Mouse (Mus musculus) c-Kit-positive CD71-positive TER-119-negative erythroid progenitor cells, embryonic 14.5 days (primary cell): Measurements from ENCODE around the gene Ttll13.

Experiments used
- DNase-seq: peaks from one replicate; pipeline ENCODE4 v3.0.0-alpha.2; 2013; ENCODE audit warnings: low read depth

Ttll13 gene

GRCm38 (mm10) chr7:80246148-80246721 lies at the start of gene Ttll13:
Ttll13 (plus strand) TSS chr7:80246376.
- DNase-seq = peak; percentile 94

GRCm38 (mm10) chr7:80197371-80197770 lies 48.8 kb upstream of the Ttll13 start:
- DNase-seq = no peak

DNA sequence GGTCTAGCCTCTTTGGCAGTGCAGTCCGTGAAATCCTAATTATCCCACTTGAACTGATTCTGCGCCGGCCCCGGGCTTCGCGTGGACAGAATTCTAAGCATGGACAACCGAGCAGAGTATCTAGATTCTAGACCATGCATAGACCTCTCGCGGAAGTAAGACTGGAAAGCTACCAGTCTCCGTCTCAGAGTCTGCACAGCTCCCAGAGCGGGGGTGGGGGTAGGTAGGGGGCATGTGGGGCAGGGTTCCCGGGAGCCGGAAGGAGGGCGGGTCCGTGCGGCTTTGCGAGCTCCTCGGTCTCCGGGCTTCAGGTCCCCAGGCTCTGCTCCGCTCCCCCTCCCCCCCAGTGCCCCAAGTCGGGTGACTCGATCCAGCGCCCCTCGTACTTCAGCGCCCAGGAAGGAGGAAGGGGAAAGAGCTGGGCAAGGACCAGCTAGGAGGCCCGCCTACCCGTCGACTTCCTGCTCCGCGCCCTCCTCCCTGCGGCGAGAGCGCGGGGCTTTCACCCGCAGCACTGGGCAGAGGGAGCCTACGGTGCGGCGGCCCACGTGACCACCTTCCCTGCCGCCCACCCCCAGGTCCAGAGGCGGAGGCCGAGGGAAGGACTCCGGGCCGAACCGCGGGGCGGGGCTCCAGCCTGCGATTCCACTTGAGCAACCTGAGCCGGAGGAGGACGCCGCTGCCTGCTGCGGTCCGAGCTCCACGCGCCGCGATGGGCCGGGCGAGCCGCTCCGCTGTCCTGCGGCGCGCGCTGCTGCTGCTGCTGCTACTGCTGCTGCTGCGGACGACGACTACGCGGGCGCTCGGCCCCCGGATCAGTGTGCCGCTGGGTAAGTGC lies 48.0 kb upstream of the Ttll13 start:
- DNase-seq = no peak

- DNase-seq = no peak
Observed at GRCm38 (mm10) chr7:80198863-80199262, 47.3 kb upstream of the Ttll13 start.

DNA sequence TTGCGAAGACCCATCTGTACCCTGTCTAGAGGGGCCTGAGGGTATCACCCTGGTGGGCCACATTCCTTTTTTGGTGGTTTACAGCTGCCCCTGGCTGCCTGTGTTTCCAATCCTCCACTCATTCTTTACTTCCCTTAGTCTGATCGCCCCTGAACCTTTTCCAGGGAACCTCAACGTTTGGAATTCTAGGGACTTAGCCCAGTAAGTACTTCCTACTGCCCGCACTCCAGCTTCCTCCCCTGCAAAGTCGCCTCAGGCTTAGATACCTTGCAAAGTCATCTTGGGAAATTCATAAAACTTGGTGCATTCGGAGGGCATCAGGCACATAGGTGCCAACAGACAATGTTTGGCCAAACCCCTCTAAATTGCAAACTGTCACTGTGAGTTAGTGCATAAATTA lies 46.9 kb upstream of the Ttll13 start:
- no peak for DNase-seq

GRCm38 (mm10) chr7:80199851-80200587 lies 46.2 kb upstream of the Ttll13 start:
- DNase-seq = no peak

GRCm38 (mm10) chr7:80200588-80200945 lies 45.6 kb upstream of the Ttll13 start:
- no peak for DNase-seq

- DNase-seq = no peak
Observed at GRCm38 (mm10) chr7:80200963-80201539, 45.1 kb upstream of the Ttll13 start.

- DNase-seq = no peak
Observed at GRCm38 (mm10) chr7:80201888-80202540, 44.2 kb upstream of the Ttll13 start.

DNA sequence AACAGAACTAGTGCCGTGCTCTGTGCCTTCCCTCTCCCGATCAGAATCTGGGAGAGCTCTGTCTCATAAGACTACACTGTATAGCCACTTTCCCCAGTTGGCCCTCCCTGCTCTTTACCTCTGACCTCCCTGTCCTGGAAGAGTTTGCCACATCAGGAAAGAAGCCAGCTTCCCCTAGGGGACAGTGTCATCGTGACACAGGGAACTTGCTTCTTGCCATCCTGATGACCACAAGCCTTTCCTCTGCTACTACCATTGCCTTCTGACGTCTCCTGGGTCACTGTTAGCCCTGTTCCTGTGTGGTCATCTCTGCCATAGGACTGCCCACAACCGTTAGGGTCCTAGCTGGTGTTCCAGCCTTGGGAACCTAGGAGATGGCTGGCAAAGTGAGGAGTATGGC lies 43.2 kb upstream of the Ttll13 start:
- no peak for DNase-seq

- no peak for DNase-seq
Observed at GRCm38 (mm10) chr7:80203638-80204096, 42.5 kb upstream of the Ttll13 start.

DNA sequence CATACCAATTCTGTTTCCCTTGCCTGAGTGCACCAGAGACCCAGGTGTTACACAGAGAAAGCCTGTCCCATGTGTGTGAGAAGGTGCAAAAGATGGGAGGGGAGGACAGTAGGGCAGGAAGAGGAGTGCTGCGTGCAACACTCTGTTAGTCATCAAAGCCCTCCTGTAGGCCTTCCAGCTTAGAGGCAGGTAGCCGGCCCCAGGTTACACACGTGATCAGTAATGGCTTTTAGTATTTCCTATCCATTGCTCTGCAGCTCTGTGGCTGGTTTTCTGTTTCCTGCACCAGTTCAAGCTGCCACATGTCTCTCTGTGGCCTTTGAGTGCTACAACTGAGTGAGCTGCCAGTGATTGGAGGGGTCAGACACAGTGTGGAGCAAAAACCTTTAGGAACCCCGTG lies 41.8 kb upstream of the Ttll13 start:
- no peak for DNase-seq

DNA sequence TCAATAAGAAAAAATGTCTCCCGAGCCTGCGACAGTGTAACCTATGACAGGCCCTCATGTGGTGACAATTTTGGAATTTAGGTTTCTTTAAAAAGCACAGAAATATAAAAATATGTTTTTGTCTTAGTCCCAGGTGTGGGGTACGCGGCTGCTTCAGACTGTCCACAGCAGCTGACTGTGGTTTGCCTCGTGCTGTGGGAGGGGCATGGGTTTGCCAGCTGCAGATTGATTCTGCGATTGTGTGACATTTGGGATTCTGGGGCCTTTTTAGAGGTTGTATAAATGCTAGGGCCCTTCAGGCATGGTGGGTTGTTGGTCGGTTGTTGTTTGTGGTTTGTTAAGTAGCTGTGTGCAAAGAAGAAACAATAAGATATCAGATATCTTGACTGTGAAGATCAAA lies 41.2 kb upstream of the Ttll13 start:
- DNase-seq = no peak

DNA sequence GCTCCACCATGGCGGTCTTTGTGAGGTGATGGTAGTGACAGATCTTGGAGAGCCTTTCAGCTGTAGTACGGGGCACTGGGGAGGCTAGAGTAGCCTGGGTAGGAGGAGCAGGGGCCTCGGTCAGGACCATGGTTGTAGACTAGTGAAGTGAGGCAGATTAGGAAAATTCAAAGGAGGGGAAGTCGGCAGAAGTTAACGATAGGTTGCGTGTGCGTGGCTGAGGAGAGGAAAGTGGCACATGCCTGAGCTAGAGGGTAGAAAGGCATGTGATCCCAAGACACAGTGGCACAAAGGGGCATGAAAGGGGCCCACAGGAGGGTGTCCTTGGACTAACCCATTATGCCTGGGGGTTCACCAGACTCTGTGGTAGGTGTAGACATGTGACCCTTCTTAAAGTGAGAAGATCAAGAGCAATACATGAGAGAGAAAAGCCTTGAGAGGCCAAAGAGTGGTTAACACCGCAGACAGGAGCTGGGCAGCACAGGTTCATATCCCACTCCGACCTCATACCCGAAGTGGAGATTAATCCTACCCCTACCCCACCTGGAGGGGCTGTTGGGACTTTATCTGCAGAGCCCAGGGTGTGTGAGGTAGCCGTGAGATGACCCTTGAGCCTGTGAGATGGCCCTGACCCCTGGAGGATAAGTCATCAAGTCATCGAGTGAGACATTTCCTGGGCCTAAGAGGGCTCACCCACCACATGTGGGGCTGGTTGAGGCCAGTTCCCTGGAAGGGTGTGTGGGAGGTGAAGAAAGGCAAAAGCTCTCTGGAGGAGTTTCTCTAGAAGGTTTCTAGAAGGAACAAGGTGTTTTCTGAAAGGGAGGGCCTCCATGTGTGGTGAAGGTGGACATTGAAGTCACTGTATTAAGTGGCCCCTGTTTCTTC lies 40.2 kb upstream of the Ttll13 start:
- no peak for DNase-seq

DNA sequence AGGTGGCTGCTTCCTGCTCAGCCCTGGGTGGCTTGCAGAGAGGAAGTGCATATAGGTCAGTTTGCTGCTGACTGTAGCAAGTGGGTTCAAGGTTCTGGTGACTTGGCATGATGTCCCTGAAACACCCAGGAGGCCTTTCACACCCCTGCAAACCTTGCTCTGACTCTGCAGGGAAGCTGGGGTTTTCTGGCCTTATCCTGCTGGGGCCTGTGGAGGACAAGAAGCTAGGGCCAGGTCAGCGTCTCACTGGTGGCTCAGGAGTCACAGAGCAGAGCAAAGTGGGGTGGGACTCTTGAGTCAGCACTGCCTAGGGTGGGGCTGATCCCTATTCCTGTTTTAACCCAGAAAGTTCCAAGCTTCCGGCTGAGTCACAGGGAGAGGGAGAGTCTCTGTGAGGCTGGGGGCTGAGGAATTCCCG lies 38.9 kb upstream of the Ttll13 start:
- no peak for DNase-seq

GRCm38 (mm10) chr7:80208026-80208642 lies 38.0 kb upstream of the Ttll13 start:
- no peak for DNase-seq

GRCm38 (mm10) chr7:80208738-80209430 lies 37.3 kb upstream of the Ttll13 start:
- DNase-seq = peak; percentile 96

- no peak for DNase-seq
Observed at GRCm38 (mm10) chr7:80209669-80210068, 36.5 kb upstream of the Ttll13 start.

GRCm38 (mm10) chr7:80210982-80211381 lies 35.2 kb upstream of the Ttll13 start:
- DNase-seq = no peak

- DNase-seq = no peak
Observed at GRCm38 (mm10) chr7:80213604-80214003, 32.6 kb upstream of the Ttll13 start.
